Mouse (Mus musculus): ENCODE results near the gene Sema6d.

Gene Sema6d

DNA sequence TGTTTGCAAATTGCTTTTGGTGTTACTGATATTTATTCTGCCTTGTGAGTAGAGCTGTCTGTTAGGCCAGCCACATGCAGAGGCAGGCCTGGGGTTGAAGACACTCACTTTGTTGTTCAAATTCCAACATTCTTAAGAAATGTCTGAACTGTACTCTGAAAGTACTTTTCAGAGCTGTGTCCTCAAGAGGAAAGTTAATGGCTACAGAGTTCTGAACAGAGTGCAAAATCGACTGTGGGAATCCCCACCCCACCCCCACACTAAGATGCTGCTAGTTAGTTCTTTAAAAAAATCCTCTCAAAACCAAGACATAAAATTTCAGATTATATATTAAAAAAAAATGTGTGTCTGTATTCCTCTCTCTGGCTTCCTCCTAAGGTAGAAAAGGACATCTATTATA lies 86.5 kb downstream of the Sema6d start:
- no peak for DNase-seq

DNA sequence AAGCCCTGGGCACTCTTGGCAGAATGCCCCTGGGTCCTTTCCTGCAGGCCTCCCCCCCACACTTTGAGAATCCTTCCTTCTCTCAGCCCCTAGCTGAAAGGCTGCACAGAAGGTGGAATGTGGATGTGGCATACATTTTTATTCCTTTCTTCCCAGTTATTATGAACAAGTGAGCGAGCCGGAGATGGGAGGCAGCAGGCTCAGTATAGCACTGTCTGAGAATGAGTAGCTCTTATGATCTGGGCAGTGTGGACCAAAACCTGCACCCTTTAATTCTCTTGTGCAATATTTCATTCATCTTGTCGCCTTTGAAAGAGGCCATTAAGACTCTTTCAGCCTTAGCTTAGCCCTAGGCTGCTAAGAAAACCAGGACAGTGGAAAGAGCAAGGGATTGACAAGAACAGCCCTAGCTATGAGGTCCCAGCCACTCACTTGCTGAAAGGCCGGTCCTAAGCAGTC lies 87.0 kb downstream of the Sema6d start:
- peak; percentile 35 for DNase-seq

DNA sequence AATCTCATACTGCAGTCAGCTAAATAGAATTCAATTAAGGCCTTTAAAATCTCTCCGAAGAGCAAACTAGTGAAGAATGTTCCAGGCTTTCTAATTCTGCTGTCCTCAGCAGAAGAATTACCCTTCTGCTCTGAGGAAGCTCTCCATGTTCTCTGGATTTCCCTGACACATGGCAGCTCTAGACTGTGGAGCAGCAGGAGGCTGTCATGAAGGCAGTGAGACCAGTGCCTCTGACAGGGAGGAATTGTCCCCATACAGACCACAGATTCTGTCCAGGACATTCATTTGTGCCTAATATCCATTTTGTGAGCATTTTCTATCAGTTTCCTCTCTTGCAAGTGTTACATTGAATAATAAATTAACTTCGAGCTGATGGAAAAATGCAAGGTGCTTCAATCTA lies 99.5 kb downstream of the Sema6d start:
- no peak for DNase-seq

DNA sequence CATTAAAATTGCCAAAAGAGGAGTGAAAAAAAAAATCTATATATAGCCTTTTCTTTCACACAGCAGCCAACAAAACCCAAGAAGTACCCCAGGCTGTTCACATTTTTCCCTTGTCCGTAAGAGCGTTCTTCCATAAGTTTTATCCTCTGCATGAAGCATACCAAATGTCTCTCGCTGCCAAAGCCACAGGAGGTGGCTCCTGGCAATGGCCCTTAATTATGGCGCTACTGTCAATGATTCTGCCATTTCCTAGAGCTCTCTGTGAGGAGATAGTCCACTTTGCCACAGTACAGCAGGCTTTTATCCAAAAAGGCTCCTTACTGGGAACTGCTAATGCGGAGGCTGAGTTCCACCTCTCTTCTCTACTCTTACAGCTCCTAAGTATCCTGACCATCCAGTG lies 104.3 kb downstream of the Sema6d start:
- DNase-seq, result no peak

DNA sequence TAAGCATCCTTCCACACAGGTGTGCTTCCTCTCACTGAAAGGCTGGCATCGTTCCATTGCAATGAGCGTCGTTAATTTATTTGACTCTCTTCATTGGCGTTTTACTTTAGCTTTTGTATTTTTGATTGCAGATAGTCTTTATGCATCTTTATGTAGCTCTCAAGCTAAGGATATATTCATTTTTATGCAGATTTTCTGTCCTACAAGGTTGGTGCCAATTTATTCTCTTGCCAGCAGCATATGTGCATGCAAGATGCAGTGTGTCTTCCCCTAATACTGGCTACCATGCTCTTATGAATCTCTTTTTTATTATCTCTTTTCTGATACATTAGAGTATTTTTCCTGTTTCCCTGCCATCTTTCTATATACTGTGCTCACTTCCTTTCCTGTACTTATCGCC lies 111.7 kb downstream of the Sema6d start:
- no peak for DNase-seq

DNA sequence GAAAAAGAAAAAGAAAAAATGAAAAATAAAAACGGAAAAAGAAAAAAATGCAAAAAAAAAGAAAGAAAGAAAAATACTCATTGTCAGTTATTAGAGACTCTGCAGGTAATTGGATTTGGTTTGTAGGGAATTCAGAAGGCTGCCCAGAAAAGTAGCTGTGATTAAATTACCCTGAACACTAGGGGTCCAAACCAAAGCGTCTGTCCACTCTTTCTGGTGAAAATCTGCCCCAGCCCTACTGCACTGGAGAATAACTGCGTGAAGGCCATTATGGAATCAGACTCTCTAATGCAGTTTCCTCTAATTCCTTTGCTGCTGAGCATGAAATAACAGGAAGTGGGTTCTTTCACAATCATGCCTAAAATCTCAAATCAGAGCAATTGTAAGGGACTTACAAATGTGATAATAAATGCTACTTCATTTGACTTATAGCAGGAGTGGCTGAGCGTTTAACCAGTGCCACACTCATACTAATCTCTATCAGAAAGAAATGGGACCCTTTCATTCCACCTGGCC lies 112.8 kb downstream of the Sema6d start:
- no peak for DNase-seq

DNA sequence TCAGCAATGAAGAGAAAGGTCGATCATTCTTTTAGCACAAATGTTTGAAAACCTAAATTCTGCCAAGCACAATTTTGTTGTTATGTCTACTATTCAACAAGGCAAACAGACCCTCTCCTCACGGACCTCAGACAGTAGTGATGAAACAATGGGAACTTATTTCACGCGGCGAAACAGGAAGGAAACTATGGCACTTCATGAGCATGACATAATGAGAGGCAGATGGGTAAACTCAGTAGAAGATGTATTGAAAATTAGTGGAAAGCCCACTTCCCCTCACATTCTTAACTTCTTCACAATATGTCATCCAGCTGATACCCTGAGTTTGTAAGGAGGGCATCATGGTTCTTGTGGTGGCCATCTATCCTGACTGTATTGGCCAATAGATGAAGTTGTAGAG lies 116.0 kb downstream of the Sema6d start:
- no peak for DNase-seq

DNA sequence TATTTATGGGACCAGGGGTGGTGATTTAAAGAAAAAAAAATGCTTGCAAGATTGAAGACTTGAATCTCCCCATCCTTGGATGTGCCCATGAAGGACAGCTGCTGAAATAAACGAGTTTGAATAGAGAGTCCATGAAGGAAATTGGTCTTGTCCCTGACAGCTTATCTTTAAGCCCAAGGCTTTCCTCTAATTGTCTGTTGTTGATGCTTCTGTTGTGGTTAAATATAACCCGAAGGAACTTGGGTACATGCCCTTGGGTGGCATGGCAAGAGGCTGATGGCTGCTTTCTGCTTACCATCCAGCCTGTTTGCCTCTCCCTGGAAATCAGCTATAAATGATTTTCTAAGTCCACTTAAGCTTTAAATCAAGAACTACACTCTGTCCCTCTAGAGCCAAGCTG lies 118.5 kb downstream of the Sema6d start:
- DNase-seq, result no peak

DNA sequence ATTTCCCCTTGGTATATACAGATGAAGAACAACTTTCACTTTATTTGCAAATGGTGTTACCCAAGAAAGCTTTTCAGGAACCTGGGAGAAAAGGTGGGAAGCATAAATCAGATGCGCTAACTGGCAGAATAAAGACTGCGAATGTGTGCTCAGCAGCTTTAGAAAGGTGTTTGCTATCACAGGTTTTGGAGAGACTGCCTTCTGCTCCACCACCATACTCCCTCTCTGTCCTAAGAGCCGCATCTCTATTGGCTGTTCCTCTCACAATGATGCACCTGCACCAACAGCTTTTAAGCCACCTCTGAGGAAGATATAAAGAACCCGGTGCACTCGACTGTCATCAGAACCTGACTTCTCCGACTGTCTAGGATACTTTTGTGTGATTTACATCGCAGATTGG lies 133.8 kb downstream of the Sema6d start:
- DNase-seq, result no peak

DNA sequence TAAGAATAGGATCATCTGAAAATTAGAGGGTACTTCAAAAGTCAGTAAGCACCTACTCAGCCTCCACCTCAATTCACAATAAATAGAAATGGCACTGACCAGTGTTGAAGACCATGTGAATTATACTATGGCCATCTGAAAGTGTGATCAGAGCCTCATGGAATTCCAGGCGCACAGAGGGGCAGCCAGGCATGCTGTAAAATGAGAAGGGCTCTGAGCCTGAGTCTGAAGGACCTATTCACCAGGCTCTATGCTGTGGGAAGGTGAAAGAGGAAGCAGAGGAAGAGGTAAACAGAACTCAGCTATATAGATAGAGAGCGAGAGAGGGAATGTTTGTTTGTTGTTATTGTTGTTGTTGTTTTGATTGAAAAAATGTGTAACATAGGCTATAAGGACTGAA lies 134.6 kb downstream of the Sema6d start:
- DNase-seq, result no peak

DNA sequence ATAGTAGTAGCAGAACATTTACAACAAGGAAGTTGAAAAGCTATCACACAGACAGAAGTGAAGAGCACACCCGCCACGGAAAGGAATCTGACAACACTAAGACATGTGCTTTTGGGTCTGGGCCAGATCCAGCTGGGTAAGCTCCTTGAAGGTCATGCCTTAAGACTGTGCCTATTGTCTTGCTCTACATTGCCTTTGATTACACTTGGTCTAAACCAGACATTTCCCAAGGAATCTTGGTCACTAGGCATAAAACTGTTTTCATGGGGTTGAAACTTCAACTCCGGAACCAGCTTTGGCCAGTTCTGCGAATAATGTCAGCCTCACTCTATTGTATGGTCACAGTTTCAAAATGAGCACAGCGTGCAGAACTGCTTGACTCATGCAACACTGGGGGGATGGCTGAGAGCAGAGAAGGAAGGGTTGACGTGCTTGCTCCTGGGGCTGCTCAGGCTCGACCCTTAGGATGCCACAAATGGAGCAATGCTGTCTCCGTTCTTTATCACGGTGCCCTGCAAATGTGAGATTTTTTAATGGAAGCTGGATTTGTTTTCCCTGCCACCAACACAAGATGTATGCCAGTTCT lies 145.0 kb downstream of the Sema6d start:
- DNase-seq, result no peak

DNA sequence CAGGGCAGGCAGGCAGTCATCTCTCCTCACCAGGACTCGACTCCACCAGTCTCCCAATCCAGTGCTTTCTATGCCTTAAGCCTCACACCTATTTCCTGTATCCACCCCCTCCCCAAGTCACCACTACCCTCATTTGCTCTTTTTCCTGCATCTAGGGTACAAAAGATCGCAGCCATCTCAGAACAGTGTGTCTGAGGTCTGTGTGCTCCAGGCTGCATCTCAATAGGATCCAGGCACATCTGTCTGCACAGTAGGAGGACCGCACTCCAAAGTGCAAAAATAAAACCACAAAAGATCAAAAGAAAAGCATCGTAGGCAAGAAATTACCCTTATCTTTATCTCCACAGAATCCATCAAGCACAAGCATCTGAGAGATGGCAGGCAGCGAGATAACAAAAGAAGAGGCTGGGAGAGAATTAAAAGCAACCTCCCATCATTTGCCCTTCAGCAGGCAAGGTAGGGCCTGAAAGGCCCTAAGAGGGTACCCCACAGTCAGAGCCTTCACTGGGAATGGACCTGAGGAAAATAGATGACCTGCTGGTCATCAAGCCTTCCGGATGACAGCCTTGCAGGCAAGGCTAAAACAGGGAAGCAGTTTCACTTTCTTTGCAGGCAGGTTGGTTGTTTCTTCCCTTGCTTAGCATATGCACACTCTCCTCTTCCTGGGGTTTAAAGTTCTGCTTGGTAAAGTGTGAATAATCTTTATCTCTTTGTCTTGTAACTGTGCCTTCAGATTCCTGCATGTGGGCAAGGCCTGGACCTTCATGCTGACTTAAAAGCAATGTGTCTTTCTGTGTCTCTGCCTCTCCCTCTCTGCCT lies 145.7 kb downstream of the Sema6d start:
- DNase-seq, result no peak

DNA sequence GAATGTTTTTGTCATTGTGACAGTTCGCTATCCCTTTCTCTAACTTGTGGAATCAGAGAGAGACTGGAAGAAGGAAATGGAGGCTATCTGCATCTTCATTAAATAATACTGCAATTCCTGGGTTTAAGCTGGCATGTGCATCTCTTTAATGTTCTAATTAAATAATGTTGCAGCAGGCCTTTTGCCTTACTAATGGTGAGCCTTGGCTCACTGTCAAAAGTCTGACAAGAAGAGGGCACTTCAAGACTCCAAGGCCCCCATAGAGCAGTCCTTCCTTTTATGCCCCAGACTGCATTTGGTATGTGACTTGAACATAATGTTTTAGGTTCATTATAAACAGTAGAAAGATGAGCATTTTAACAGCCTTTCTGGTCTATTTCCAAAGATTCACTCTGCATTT lies 147.1 kb downstream of the Sema6d start:
- no peak for DNase-seq

DNA sequence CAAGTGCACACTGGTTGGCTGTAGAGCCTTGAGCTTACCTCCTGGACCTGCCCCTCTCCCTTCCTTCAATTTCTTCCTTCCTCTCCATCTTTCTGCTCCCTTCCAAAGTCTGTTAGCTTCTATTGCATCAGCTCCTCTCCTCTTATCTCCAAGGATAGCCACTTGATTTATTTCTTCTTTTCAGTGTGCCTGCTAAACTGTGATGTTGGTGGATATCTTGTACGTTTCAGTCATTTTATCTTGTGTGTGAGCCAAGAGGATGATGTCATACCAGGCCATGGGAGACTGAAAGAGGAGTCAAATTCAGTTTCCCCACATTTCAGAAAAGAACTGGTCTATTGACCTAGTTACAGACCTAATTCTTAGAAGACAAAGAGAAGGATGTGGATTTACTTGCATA lies 153.8 kb downstream of the Sema6d start:
- no peak for DNase-seq

DNA sequence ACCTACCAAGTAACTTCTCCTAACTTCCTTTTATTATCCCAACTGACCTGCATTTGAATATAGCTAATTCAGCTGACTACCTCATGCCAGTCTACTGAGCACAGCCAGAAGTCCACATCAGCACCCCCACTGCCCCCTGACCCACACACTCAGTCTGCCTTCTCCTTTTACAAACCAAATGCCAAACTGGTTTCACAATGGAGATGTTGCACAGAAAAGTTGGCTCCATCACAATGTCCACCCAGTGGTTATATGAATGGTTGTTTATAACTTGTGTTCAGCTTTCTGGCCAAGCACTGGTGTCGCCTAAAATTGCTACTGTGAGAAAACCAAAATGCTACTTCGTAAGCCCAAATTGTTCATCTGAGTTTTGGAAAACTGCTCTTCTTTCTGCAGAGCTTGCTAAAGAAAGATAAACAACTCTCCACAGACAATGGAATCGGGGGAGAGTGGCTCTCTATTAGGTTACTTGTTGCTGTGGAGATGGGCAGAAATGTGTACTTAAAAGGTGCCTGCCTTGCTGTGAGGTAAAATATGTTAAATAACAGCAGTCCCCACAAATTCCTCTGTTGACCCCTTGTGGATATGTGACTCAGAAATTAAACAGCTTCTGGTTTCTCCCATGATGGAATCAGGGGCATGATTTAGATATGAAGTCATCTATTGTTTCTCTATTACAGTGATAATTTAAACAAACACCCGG lies 154.9 kb downstream of the Sema6d start:
- DNase-seq, result no peak

DNA sequence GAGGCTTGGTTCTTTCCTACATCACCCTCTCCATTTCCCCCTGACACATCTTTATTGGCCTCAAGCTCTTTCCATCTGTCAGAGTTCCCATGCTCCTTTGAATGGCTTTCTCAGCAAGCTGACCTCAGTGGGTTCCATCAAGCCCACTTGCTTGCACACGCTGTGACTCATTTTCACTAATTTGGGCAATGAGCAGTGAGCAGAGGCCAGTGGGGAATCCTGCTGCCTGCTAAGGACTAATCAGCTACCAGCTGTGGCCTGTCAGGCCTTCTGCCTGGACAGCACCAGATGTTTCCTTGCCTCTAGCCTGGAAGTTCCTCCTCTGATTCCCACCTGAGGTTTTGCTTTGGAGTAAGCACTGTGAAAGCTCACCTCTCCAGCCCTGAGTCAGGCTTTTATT lies 168.3 kb downstream of the Sema6d start:
- DNase-seq, result no peak

DNA sequence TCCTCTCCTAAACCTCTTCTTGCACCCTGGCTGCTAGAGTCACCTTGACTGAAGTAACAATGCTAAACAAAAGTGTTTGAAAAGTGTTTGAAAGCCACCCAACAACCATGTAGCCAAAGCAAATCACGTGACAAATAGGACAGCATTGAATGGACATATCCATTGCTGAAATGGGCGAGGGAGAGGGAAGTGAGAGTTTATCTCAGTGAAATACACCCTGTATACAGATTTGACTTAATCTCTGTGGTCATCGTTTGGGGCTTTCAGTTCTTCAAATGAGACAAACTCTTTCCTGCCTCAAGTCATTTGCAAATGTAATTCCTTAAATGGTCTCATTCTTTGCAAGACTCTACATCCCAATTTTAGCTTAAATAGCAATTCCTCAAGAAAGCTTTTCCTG lies 174.5 kb downstream of the Sema6d start:
- no peak for DNase-seq

DNA sequence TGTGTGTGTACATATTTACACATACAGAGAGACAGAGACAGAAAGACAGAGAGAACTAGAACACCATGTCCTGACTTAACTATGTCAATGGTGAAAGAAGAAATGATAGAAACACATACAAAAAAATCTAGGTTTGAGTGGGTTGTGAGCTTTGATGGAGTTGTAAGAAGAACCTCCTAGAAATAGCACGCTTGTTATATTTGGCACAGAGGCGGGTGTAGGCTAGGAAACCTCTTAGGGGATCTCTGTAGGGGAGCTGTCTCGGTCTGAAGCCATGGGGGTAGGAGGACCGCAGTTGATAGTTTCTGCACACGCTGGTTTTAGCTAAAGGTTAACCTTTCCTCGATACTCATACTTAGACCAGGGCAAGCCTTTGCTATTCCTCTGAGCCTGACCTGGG lies 181.4 kb downstream of the Sema6d start:
- no peak for DNase-seq

DNA sequence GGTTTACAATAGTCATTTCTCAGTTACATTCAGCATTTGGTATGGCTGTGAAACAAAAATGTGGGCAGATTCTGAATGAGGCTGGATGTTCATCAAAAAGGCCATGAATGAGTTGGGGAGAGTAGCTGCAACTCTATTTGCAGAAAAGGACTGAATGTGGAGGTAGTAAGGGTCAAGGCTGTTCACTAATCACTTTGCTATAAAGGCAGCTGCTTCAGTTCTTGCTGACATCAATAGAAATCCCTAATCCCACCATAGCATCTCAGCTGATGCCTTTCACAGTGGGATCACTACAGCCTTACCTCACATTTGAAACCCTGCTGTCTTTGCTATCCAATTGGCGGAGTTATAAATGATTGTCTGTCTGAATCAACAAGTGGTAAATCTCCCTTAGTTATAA lies 187.7 kb downstream of the Sema6d start:
- DNase-seq, result no peak

DNA sequence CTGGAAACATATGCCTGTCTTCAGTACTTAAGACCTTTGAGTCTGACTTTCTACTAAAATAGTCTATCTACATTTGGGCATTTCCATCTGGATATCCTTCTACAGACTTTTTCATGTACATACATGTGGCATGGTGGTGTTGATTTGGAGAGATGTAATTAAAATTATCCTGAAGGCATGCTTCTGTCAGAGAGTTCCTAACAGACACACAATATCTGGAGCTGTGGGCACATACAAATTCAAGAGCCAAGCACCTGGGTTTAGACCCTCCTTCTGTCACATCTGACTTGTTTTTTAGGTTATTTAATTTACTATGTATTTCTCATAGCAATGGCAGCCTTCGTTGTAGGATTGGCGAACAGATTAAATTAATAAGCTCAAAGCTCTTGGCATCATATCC lies 195.3 kb downstream of the Sema6d start:
- DNase-seq, result no peak

DNA sequence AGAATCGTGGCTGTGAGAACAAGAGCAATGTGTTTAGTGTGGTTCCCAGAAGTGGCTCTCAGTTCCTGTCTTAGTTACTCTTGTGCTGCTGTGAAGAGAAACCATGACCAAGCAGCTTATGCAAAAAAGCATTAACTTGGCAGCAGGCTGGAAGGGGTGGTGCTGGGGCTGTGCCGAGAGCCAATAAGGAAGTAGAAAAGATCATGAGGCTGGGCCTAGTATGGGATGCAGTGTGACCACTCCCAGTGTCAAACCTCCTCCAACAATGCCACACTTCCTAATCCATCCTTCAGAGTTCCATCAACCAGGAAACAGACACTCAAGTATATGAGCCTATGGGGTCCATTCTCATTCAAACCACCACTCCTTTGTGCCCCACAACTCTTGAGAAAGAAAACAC lies 199.6 kb downstream of the Sema6d start:
- no peak for DNase-seq

DNA sequence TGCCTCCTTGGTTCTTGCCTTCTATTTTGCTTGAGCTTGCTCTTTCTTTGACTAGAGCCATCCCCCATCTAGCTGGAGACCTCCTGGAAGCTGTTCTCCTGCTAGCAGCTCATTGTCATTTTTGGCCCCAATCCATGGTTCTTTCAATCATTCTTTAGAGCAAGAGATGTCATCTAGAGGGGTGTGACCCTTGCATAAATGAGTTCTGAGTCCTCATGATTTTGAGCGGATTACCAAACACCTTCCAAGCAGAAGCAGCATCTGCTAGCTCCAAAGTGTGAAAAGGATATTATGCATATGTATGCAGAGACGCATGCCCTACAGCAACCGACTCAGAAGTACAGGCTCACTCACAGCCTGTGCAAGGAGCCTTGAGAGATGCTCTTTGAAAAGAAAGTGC lies 201.4 kb downstream of the Sema6d start:
- no peak for DNase-seq

DNA sequence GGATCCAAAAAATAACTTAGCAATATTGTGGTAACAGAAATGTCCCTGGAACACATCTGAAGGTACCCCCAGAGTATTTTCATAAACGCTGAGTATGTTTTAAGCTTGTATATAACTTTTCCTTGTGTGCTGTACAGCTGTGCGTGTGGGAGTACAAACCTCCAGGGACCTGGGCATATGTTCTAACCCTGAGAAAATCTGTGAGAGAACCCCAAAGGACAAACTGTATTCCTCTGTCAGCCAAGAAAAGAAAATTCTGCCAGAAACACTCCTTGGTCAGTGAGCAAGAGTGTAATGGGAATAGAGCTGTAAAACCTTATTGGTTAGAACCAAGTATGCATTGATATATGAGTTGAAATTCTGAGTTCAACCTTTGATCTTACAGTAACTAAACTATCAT lies 203.8 kb downstream of the Sema6d start:
- no peak for DNase-seq

DNA sequence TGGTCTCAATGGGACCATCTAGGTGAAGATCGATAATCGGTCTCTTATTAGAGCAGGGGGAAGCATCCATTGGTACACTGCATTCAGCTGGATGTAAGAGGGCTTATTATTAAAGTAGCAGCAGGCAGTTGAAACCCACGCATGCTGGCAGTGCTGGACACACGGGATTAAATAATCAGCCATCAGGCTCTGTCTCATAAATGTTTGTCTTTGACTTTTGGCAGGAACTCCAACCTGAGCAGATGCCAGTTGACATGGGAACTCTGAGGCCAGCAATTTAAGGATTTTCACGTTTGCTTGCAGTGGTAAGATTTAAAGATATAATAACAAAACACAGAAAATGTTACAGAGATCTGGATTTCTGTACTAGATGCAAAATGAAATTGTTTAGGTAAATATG lies 208.6 kb downstream of the Sema6d start:
- no peak for DNase-seq

Measured in right cerebral cortex, postnatal 4 days (tissue).